Mouse (Mus musculus) spleen, adult 2 months (tissue): Measurements from ENCODE around the gene Lrp6.

Experiments
- CTCF ChIP-seq: fragments of 200-500 bp; IDR thresholded peaks from 2 replicates; pipeline ENCODE4 v1.5.1; 2011; ENCODE audit warnings: mild to moderate bottlenecking, inconsistent platforms; ENCODE audit not compliant: insufficient read depth, insufficient read length, insufficient replicate concordance; ENCODE audit errors: extremely low read depth
- POLR2A ChIP-seq: fragments of 200-500 bp; IDR thresholded peaks from 2 replicates; pipeline ENCODE4 v1.6.1; 2011; ENCODE audit warnings: low read depth, low read length, inconsistent platforms

DNA sequence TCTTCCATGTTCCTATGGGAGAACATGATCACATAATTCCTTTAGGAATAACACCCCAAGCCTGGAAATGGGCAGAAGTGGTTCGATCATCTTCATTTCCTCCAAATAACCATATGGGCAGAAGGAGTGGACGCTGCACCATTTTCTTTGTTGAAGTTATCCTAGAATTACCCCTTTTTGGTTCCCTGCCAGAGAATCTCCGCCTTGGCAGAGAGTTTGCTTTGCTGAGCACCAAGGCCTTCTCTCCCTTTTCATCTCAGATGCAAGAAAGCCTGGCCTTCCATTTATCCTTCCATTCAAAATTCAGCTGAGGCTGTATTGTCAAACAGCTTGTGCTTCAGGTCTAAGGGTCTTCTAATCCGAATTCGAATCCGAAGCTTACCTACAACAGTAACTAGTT lies 144.8 kb downstream of the Lrp6 start:
- TF ChIP-seq CTCF: no peak
- TF ChIP-seq POLR2A: no peak
